Mouse (Mus musculus) cerebellum, adult 2 months (tissue): ENCODE data around the gene Psmd14.

Source experiments
- CTCF ChIP-seq: fragments of 200-500 bp; IDR thresholded peaks from 2 replicates; pipeline ENCODE4 v1.5.1; 2011; ENCODE audit warnings: low read depth, mild to moderate bottlenecking, control low read depth, low read length, moderate library complexity, borderline replicate concordance; ENCODE audit not compliant: insufficient read depth
- POLR2A ChIP-seq: fragments of 200-500 bp; IDR thresholded peaks from 2 replicates; pipeline ENCODE4 v1.6.1; 2011; ENCODE audit warnings: low read length, control low read depth, borderline replicate concordance; ENCODE audit not compliant: insufficient read depth

DNA sequence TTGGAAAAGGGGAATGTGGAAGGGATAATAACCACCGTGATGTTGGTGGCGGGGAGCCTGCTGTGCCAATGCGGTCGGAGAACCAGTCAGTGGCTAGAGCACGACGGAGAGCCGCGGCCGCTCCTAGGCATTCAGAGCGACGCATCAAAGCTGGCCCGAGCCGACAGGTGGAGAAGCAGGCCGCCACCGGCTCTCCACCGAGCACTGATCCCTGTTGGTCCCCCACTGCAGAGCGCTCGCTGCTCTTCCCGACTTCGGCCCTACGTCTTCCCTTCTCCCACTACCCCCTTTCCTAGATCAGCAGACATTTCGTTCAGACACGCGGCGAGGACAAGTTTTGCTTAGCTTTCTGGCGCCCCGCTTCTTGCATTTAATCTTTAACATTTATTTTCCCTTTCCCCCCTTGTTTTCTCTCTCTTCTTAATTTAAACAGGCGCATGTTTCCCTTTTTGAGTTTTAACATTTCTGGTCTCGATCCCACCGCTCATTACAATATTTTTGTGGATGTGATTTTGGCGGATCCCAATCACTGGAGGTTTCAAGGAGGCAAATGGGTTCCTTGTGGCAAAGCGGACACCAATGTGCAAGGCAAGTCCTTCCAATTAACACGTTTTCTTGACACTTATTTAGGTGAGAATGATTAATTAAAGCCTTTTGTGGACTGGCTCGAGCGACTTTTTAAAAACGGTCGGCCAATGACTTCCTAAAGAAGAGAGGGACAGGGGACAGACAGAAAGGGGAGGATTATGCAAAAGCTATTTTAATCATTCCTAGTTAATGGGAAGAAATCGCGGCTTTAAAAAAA is 94.2 kb downstream of the Psmd14 start:
- TF ChIP-seq CTCF = no peak
- TF ChIP-seq POLR2A = no peak
